Mouse (Mus musculus): Measurements from ENCODE around the gene Qrsl1. TPM values are rescaled to one million over a fixed set of nuclear protein-coding genes. Genes with fewer than 3 reads are reported as not detected.

Qrsl1 gene
- 7.3 TPM for polyA plus RNA-seq (2014; fragmentation: Illumina TruSeq; extraction: RNeasy Lipid Tissue Mini Kit (QIAGEN cat#74804); ENCODE audit: insufficient read depth, low read depth, low replicate concordance)

GRCm38 (mm10) chr10:43901578-43902194 lies at the start of gene Qrsl1, which contains the start of gene Rtn4ip1:
Gene Qrsl1, minus strand, starts transcription at chr10:43901745.
Gene Rtn4ip1, plus strand, starts transcription at chr10:43901807.

Other genes starting within 250 kb of the Qrsl1 start
- gene Rtn4ip1, start 62 bp upstream of the Qrsl1 start, polyA plus RNA-seq (2014; fragmentation: Illumina TruSeq; extraction: RNeasy Lipid Tissue Mini Kit (QIAGEN cat#74804); ENCODE audit: insufficient read depth, low read depth, low replicate concordance): 6.0 TPM
- 3.3 TPM for gene Crybg1, start 247.1 kb upstream of the Qrsl1 start, polyA plus RNA-seq (2014; fragmentation: Illumina TruSeq; extraction: RNeasy Lipid Tissue Mini Kit (QIAGEN cat#74804); ENCODE audit: insufficient read depth, low read depth, low replicate concordance)